Mouse (Mus musculus): ENCODE data around the gene Tmpo.

Tmpo gene

DNA sequence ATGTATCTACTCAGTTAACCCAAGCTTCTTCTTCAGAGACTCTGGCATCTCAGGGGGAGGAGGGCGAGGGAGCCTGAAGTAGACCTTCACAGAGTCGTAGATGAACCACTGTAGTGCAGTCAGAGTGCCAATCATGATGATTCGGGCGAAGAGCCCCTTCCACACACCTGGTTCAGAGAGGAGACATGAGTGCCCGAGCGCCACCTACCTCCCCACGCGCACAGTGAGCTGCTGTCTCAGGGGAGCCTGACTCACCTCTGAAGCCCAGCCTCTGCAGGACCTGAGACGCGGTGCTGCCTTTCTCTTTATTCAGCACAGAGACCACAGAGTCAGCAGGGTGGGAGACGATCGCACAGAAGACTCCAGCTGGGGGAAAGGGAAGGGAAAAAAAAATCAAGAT is 64.2 kb downstream of the Tmpo start:
- DNase-seq (ENCODE audit: low spot score in 2 of 2): no peak

DNA sequence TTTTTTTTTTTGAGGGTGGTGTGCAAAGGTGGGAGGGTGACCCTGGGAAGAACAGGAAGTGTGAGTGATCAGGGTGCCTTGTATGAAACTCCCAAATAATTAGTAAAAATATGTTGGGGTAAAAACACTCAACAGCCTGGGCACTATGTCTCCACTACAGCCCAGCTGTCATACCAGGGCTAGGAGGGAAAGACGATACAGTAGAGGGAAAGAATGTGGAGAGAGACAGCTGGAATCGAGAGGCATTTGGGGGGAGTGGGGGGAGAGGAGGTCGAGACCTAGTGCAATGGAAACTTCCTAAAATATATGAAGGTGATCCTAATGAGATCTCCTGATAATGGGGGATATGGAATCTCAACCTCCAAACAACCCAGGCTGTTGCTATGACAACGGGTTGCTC is 71.3 kb downstream of the Tmpo start:
- DNase-seq (ENCODE audit: low spot score in 2 of 2): no peak

DNA sequence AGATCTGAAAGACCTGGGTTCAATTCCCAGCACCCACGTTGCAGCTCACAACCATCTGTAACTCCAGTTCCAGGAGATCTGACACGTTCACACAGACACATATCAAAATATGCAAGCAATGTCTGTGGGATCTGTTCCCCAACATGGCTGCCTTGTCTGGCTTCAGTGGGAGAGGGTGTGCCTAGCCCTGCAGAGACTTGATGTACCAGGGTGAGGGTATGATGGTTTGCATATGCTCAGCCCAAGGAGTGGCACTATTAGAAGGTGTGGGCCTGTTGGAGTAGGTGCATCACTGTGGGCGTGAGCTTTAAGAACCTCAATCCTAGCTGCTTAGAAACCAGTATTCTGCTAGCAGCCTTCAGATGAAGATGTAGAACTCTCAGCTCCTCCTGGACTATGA is 75.1 kb downstream of the Tmpo start:
- DNase-seq (ENCODE audit: low spot score in 2 of 2): no peak

DNA sequence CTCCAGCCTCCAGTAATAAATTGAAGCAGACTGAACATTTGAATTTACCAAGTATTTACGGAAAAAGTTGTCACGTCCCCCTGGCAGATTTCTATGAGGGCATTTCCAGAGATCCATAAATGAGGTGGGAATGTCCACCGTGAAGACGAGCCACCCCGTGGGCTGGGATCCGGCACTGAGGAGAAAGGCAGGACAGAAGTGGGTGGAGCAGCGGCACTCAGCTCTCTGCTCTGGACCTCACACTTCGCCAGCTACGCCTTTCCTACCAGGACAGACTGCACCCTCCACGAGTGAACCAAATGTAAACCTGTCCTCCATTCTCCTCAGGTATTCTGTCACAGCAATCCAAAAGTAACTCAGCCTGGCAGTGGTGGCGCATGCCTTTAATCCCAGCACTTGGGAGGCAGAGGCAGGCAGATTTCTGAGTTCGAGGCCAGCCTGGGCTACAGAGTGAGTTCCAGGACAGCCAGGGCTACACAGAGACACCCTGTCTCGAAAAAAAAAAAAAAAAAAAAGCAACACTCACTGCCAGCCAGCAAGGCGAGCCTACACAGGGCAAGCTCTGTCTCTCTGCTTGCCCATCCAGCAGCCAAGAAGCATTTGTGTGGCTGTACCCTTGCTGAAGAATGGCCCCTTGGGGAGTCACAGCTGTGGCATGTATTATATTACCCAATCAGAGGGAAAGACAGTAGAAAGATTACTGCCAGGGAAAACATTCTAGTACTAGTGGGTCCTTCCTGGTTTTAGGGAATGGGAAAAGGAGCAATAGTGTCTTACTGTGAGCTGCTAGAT is 78.1 kb downstream of the Tmpo start:
- DNase-seq (ENCODE audit: low spot score in 2 of 2): no peak

DNA sequence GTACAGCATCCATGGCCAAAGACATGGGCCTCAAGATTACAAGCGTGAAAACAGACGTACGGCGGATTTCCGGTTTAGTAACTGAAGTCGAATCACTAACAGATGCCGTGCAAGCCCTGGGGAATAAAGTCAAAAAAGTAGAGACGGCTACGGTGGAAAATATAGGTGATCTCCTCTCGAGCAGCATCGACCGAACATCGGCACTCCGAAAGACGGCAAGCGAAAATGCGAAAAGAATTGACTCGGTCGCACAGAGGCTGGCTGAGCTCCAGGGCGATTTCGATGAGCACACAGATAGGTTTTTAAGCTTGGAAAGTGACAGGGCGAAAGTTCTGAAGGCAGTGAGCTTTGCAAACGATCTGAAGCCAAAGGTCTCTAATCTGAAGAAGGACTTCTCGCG is 79.2 kb downstream of the Tmpo start:
- no peak for DNase-seq (ENCODE audit: low spot score in 2 of 2)

DNA sequence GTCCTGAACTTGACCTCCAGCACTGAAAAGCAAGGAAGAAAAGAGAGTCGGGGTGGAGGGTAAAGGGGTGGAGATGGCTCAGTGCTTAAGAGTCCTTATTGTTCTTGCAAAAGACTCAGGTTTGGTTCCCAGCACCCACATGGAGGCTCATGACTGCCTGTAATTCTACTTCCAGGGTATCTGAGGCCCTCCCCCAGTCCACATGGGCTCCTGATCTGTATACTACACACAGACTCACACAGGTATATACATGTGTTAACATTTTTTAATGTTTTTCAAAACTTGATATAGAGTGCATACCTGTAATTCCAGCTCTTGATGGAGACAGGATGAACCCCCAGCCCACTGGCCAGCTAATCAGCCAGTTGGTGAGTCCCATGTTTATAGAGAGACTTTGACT is 81.0 kb downstream of the Tmpo start:
- no peak for DNase-seq (ENCODE audit: low spot score in 2 of 2)

DNA sequence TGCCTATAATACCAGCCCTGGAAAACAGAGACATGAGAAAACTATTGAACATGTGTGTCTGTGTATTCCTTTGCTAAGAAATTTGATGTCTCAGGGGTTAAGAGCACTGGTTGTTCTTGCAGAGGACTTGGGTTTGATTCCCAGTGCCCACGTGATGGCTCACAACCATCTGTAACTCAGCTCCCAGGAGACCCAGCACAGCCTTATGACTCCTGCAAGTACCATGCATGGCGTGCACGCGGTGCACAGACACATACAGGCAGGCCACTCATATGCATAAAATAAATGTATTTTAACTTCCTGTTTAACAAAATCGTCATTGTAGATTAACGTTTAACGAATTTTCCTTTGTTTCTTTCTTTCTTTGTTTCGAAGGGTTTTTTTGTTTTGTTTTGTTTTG is 83.1 kb downstream of the Tmpo start:
- no peak for DNase-seq (ENCODE audit: low spot score in 2 of 2)
